Mouse (Mus musculus) C2C12 (cell line): ENCODE measurements at regions not wholly inside any gene's neighbourhood (a gene's known extent, or its start where the extent isn't known, plus 50 kb on each side); places are given as distances from the start of the nearest gene placed in this dataset.

Experiments
- CEBPB ChIP-seq: IDR thresholded peaks from one replicate; pipeline ENCODE4 v1.6.1; 2011; ENCODE audit warnings: low read depth, mild to moderate bottlenecking, control low read depth, moderate library complexity
- CTCF ChIP-seq: IDR thresholded peaks from one replicate; pipeline ENCODE4 v1.5.1; 2011; ENCODE audit not compliant: control insufficient read depth, insufficient read depth, insufficient read length
- FOSL1 ChIP-seq: IDR thresholded peaks from one replicate; pipeline ENCODE4 v1.8.0; 2011; ENCODE audit warnings: mild to moderate bottlenecking, low read length; ENCODE audit not compliant: poor library complexity, insufficient read depth, severe bottlenecking
- MAX ChIP-seq: IDR thresholded peaks from one replicate; pipeline ENCODE4 v1.6.1; 2011; ENCODE audit warnings: mild to moderate bottlenecking, control low read depth
- MYOD1 ChIP-seq: IDR thresholded peaks from one replicate; pipeline ENCODE4 v1.6.1; 2011; ENCODE audit warnings: low read depth; ENCODE audit not compliant: control insufficient read depth, insufficient read length
- MYOG ChIP-seq: IDR thresholded peaks from one replicate; pipeline ENCODE4 v1.6.1; 2011; ENCODE audit not compliant: control insufficient read depth, insufficient read length; ENCODE audit errors: extremely low read depth
- USF1 ChIP-seq: IDR thresholded peaks from one replicate; pipeline ENCODE4 v1.6.1; 2011; ENCODE audit warnings: low read depth, mild to moderate bottlenecking, control low read depth, moderate library complexity

- TF ChIP-seq CTCF, result no peak
- TF ChIP-seq CEBPB, result no peak
- no peak for TF ChIP-seq USF1
- TF ChIP-seq MYOD1, result no peak
- no peak for TF ChIP-seq MYOG
- TF ChIP-seq MAX, result no peak
- no peak for TF ChIP-seq FOSL1
Measured at GRCm38 (mm10) chr5:46023456-46023855, 166.0 kb upstream of the Lcorl start.
